Mouse (Mus musculus) kidney, adult 2 months (tissue): ENCODE measurements around the gene Nhsl2. TPM values are rescaled to one million over a fixed set of nuclear protein-coding genes. Genes with fewer than 3 reads are reported as not detected.

Source experiments
- DNase-seq: peaks from one replicate; pipeline ENCODE4 v3.0.0; 2021
- H3K27ac ChIP-seq: fragments of 200-500 bp; 2 replicates; pipeline ENCODE4 v1.5.1; 2012; ENCODE audit warnings: low read depth, low read length, control low read depth, inconsistent platforms; ENCODE audit not compliant: insufficient read depth
- H3K27me3 ChIP-seq: fragments of 200-500 bp; replicated peaks from 2 replicates; pipeline ENCODE4 v1.6.1; 2012; ENCODE audit warnings: mild to moderate bottlenecking, moderate library complexity, low read length, inconsistent platforms; ENCODE audit not compliant: control insufficient read depth, insufficient read depth
- H3K36me3 ChIP-seq: fragments of 200-500 bp; 2 replicates; pipeline ENCODE4 v1.6.1; 2012; ENCODE audit warnings: mild to moderate bottlenecking, moderate library complexity, low read length, inconsistent platforms; ENCODE audit not compliant: control insufficient read depth, insufficient read depth
- H3K4me1 ChIP-seq: fragments of 200-500 bp; 2 replicates; pipeline ENCODE4 v1.6.1; 2011; ENCODE audit warnings: low read length; ENCODE audit not compliant: control insufficient read depth, insufficient read depth
- H3K4me3 ChIP-seq: fragments of 200-500 bp; 2 replicates; pipeline ENCODE4 v1.5.1; 2011; ENCODE audit warnings: mild to moderate bottlenecking, low read depth, low read length, control low read depth; ENCODE audit not compliant: insufficient read depth
- CTCF ChIP-seq: fragments of 200-500 bp; conservative IDR thresholded peaks from 2 replicates; pipeline ENCODE4 v1.5.1; 2011; ENCODE audit warnings: low read depth, mild to moderate bottlenecking, control low read depth, low read length, moderate library complexity, mixed read lengths; ENCODE audit not compliant: insufficient read depth, insufficient read length
- POLR2A ChIP-seq: fragments of 200-500 bp; IDR thresholded peaks from one replicate; pipeline ENCODE4 v1.6.1; 2011; ENCODE audit warnings: low read depth, low read length, control low read depth
- WGBS: fragments of 180-500 bp; shearing (Covaris S2); methylation state at CpG from one replicate; pipeline ENCODE4 v1.1.7; 2018; 5-methylcytosine and 5-hydroxymethylcytosine counted together
- polyA plus RNA-seq: library from polyadenylated mRNA; depleted of rRNA; stranded (reverse); fragments of >200 nt; gene quantifications from 2 replicates; pipeline ENCODE4 v1.2.3, GENCODE M21; 2012

Gene Nhsl2
- polyA plus RNA-seq, 1 experiment, result 4.0 TPM

DNA sequence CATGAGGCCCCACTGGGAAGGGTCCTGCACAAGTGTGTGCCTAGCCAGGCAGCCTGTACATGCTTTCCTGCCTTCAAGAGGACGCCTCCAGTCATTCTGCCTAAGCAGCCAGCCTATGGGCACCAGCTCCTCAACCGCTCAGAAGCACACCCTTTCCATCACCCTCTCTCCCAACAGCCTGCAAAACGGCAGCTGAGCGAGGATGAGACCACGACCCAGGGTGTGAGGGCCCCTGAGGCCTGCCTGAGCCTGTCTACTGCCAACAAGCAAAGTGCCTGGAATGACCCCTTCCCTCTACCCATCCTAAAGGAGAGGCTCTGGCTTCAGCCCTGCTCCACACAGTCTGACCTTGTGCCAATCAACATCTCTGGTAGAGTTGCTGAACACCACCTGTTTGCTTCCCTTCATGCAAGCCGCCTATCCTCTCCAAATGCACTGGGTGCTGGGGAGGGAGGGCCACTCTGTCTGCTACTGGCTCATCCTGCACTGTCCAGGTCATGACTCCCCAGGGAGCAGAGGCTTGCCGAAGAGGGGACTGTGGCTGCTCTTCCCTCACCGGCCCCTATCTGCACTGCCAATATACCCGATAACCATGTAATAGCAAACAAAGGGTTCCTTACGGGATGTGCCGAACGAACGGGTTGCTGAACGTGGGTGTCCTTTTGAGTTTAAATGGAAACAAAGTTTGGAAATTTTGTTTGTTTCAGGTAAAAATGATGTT is 224.6 kb downstream of the Nhsl2 start:
- DNase-seq, result no peak
- H3K36me3 ChIP-seq, result no peaks in the 10 kb centered on the region
- WGBS, result 88% methylated on average over 14 of the region's 14 CpGs
- H3K27me3 ChIP-seq, result no peaks in the 10 kb centered on the region
- H3K4me3 ChIP-seq, result no peak overlapping the region
- TF ChIP-seq POLR2A (no peak), CTCF (no peak)
- H3K4me1 ChIP-seq, result peaks cover 7% of the 10 kb centered on the region
- no peak overlapping the region for H3K27ac ChIP-seq

DNA sequence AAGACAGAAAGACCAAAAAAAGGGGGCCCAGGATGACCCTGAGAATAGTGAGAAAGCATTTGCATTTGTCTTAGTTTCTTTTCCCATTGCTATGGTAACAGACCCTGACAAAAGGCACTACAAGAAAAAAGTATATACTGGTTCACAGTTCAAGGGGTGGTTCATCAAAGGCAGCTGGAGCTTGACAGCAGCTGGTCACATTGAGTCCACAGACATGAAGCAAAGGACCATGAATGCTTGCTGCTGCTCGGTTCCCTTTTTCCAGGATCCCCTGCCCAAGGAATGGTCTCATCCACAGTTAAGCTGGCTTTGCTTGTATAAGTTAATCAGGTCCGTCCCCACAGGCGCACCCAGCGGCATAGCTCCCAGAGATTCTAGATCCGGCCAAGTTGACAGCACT is 225.2 kb downstream of the Nhsl2 start:
- 69% methylated on average over 5 of the region's 5 CpGs for WGBS

DNA sequence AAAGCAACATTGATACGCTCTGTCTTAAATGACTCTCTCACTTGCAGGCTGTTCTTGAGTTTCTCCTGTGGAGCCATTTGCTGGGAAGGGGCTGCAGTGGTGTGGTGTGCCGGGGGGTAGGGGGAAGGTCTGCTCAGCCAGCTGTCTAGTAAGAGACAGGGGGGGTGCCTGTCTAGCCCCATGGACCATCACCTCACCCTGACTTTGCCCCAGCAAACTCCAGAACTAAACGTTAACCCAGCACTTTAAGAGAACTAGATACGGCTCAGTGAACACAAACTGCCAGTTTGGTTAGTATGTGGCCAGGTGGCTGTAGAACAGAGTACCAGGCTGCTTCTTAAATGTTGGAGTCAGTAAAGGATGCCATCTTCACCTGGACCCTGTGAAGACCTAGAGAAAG is 226.0 kb downstream of the Nhsl2 start:
- Histone ChIP-seq H3K36me3 (no peaks in the 10 kb centered on the region), H3K27ac (peak overlapping the region; percentile 79), H3K27me3 (no peaks in the 10 kb centered on the region), H3K4me1 (peaks cover 7% of the 10 kb centered on the region), H3K4me3 (no peak overlapping the region)
- no peak for TF ChIP-seq CTCF
- TF ChIP-seq POLR2A, result no peak
- peak; percentile 69 for DNase-seq
- 25% methylated on average over 4 of the region's 4 CpGs for WGBS

More for the DNA sequence above, 225.2 kb downstream of the Nhsl2 start:
- Histone ChIP-seq H3K36me3 (no peaks in the 10 kb centered on the region), H3K27me3 (no peaks in the 10 kb centered on the region), H3K4me1 (peaks cover 7% of the 10 kb centered on the region), H3K4me3 (no peak overlapping the region), H3K27ac (peak overlapping the region; percentile 79)
- DNase-seq, result no peak
- TF ChIP-seq CTCF (no peak), POLR2A (no peak)

DNA sequence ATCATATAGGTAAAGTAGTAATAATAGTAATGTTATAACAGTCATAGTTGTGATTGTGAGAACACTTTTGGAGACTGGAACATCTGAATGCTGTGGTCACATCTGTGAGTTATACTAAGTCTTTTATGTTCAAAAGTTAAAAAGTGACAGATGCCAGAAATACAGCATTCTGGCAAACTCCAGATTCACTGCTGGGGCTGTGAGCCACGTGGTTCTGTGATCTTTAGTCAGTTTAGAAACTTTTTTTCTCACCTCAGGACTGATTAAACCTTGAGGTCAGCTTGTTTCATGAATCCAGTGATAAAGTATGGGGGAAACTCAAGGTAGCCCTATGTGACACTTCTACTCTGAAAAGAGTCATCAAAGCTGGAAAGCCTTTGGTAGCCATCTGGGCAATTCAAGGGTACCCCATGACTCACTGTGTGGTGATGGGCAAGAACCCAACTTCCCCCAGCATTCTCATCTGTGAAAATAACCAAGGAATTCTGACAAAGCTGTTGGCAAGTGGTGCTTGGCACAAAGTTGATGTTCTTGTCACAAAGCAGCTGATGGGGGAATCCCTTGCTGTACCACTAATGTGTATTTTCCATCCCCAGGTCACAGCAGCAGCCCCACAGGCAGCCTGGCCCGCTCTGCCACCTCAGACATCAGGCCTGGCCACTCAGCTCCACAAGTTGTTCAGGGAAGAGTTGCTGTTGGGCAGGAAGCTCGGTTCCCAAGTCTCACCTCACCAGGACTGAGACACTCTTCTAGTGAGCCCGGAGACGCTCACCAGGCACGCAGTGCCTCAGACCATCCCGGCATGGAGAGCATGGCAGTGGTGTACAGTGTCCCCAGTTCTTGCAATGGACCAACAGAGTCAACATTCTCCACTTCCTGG is 227.9 kb downstream of the Nhsl2 start:
- H3K27me3 ChIP-seq, result no peaks in the 10 kb centered on the region
- WGBS, result 82% methylated on average over 7 of the region's 7 CpGs
- peaks cover 7% of the 10 kb centered on the region for H3K4me1 ChIP-seq
- H3K4me3 ChIP-seq, result no peak overlapping the region
- no peaks in the 10 kb centered on the region for H3K36me3 ChIP-seq
- TF ChIP-seq POLR2A (no peak), CTCF (no peak)
- peak; percentile 52 for DNase-seq
- H3K27ac ChIP-seq, result 0 out of 2 replicates have a peak overlapping the region, but pooled peaks have one; percentile 33

DNA sequence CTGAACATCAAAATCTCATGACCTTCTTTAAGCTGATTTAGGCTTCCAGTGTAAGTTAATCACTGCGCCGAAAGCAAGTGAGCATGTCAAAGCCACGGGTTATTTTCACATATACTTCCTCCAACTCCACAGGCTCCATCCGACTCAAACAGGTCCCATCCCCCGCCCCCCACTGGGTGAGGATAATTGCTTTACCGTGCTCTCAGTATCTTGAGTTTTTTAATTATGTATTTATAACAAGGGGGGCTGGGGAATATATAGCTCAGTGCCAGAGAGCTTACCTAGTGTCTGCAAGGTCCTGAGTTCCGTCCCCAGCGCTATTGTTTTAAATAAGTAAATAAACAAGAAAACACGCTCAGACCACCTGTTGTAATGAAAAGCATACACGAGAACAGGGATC is 231.9 kb downstream of the Nhsl2 start:
- Histone ChIP-seq H3K4me3 (no peak overlapping the region), H3K27me3 (no peaks in the 10 kb centered on the region), H3K36me3 (no peaks in the 10 kb centered on the region), H3K27ac (no peak overlapping the region), H3K4me1 (no peaks in the 10 kb centered on the region)
- no peak for DNase-seq
- WGBS, result 61% methylated on average over 10 of the region's 10 CpGs
- TF ChIP-seq POLR2A (no peak), CTCF (no peak)

DNA sequence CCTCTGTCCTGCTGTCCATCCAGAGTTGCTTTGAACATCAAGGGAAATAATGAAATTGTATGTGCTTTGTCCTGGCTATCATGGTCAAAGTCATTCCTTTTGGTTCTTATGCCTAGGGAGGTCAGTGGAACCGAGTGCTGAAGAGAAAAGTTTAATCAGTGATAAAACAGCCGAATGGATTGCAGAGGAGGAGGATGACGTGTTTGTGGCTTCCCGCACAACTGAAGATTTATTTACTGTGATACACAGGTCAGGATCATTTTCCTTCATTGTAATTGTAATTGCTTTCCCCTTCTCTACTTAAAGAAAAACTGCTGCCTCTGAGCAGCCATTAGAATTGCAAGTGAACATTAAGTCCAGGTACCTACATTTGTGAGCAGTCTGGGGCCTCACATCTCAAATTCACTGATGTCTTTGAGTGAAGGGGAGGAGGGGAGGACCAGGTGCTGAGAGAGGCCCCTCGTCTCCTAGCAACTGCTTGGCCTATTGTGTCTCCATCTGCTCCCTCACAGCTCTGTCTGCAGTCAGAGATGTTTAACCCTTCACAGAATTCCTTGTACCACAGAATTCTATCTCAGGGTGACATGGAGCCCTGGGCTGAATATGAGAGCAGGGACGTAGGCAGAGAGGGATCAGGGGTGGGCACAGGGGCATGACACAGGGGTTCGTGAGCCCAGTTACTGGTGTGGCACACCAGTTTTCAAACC is 232.5 kb downstream of the Nhsl2 start:
- Histone ChIP-seq H3K4me3 (no peak overlapping the region), H3K36me3 (no peaks in the 10 kb centered on the region), H3K4me1 (no peaks in the 10 kb centered on the region; the same call in 1 of the 2 replicates), H3K27ac (no peak overlapping the region), H3K27me3 (no peaks in the 10 kb centered on the region)
- no peak for DNase-seq
- TF ChIP-seq CTCF (no peak), POLR2A (no peak)
- WGBS, result 55% methylated on average over 7 of the region's 7 CpGs
